Mouse (Mus musculus) kidney, embryonic 16.5 days (tissue): ENCODE measurements around the gene Vsig10l. TPM values are rescaled to one million over a fixed set of nuclear protein-coding genes. Genes with fewer than 3 reads are reported as not detected.

Experiments
- ATAC-seq: fragments of 200-750 bp; cut with Nextera tagmentation; 2 replicates; pipeline ENCODE4 v1.8.0; 2017; ENCODE audit warnings: moderate TSS enrichment; ENCODE audit not compliant: low FRiP score, low TSS enrichment
- H3K27ac ChIP-seq: fragments of 300-500 bp; sonication (generic); 2 replicates; pipeline ENCODE4 v1.5.1; 2014; ENCODE audit warnings: low read length
- H3K27me3 ChIP-seq: fragments of 300-500 bp; sonication (generic); 2 replicates; pipeline ENCODE4 v1.6.1; 2014; ENCODE audit warnings: low read length, control low read depth, mixed read lengths; ENCODE audit not compliant: insufficient read depth
- H3K36me3 ChIP-seq: fragments of 300-500 bp; sonication (generic); 2 replicates; pipeline ENCODE4 v1.6.1; 2014; ENCODE audit warnings: low read length, control low read depth, mixed read lengths; ENCODE audit not compliant: insufficient read depth
- H3K4me1 ChIP-seq: fragments of 300-500 bp; sonication (generic); 2 replicates; pipeline ENCODE4 v1.6.1; 2014; ENCODE audit warnings: low read length, control low read depth, mixed read lengths; ENCODE audit not compliant: insufficient read depth
- H3K4me2 ChIP-seq: fragments of 300-500 bp; sonication (generic); replicated peaks from 2 replicates; pipeline ENCODE4 v1.6.1; 2014; ENCODE audit warnings: low read depth, low read length
- H3K4me3 ChIP-seq: fragments of 300-500 bp; sonication (generic); 2 replicates; pipeline ENCODE4 v1.5.1; 2014; ENCODE audit warnings: mild to moderate bottlenecking, low read length
- H3K9ac ChIP-seq: fragments of 300-500 bp; sonication (generic); replicated peaks from 2 replicates; pipeline ENCODE4 v1.6.1; 2014; ENCODE audit warnings: low read length
- H3K9me3 ChIP-seq: fragments of 300-500 bp; sonication (generic); 2 replicates; pipeline ENCODE4 v1.6.1; 2016; ENCODE audit warnings: low read length, control low read depth
- WGBS: fragments of 180-500 bp; shearing (Covaris S2); extraction: QIAGEN DNeasy Blood & Tissue Kit; methylation state at CpG from one replicate; pipeline ENCODE4 v1.1.7; 2014; 5-methylcytosine and 5-hydroxymethylcytosine counted together
- polyA plus RNA-seq: library from polyadenylated mRNA; unstranded; fragments of >200 nt; fragmentation: Nextera tagmentation; extraction: Ambion mirVana; gene quantifications from 2 replicates; pipeline ENCODE4 v1.2.1, GENCODE M21; 2015

The Vsig10l gene
- polyA plus RNA-seq, 1 experiment from 2014 or later = 4.6 TPM

GRCm38 (mm10) chr7:43438611-43439010, 24.3 kb upstream of the Vsig10l start:
- no peaks in the 10 kb centered on the region for H3K9me3 ChIP-seq
- 74% methylated on average over 4 of the region's 4 CpGs for WGBS

GRCm38 (mm10) chr7:43440482-43440881, 22.5 kb upstream of the Vsig10l start, which contains the start of gene Cldnd2:
Gene Cldnd2 (plus strand): TSS chr7:43440782.
- ATAC-seq = no peak
- 84% methylated on average over 6 of the region's 6 CpGs for WGBS
- no peak within 1 kb of the TSS for H3K9ac ChIP-seq

More at GRCm38 (mm10) chr7:43438611-43439010, 24.3 kb upstream of the Vsig10l start:
- no peak for ATAC-seq
- Histone ChIP-seq H3K4me3 (no peak overlapping the region), H3K27ac (no peak overlapping the region), H3K4me1 (peaks cover 9% of the 10 kb centered on the region), H3K9ac (no peak overlapping the region), H3K36me3 (no peaks in the 10 kb centered on the region), H3K27me3 (no peaks in the 10 kb centered on the region), H3K4me2 (no peak overlapping the region)

GRCm38 (mm10) chr7:43441071-43441470, 21.9 kb upstream of the Vsig10l start:
- no peak for ATAC-seq
- Histone ChIP-seq H3K9ac (no peak overlapping the region), H3K36me3 (no peaks in the 10 kb centered on the region), H3K9me3 (no peaks in the 10 kb centered on the region), H3K4me2 (no peak overlapping the region), H3K27ac (no peak overlapping the region), H3K27me3 (no peaks in the 10 kb centered on the region), H3K4me1 (peaks cover 20% of the 10 kb centered on the region), H3K4me3 (no peak overlapping the region)
- 70% methylated on average over 3 of the region's 3 CpGs for WGBS

More at GRCm38 (mm10) chr7:43440482-43440881, 22.5 kb upstream of the Vsig10l start, which contains the start of gene Cldnd2:
- H3K4me3 ChIP-seq = no peak within 1 kb of the TSS
- H3K27ac ChIP-seq = no peak within 1 kb of the TSS
- no peak within 1 kb of the TSS for H3K4me2 ChIP-seq
- peaks cover 20% of the 10 kb centered on the region for H3K4me1 ChIP-seq
- H3K9me3 ChIP-seq = no peaks in the 10 kb centered on the region
- H3K27me3 ChIP-seq = no peaks in the 10 kb centered on the region
- H3K36me3 ChIP-seq = no peaks in the 10 kb centered on the region

- WGBS = 9% methylated on average over 9 of the region's 9 CpGs
- H3K4me1 ChIP-seq = peaks cover 20% of the 10 kb centered on the region
- peak overlapping the region; percentile 100 for H3K27ac ChIP-seq
- H3K9ac ChIP-seq = peak overlapping the region; percentile 78
- H3K4me2 ChIP-seq = peak overlapping the region; percentile 94
- no peaks in the 10 kb centered on the region for H3K27me3 ChIP-seq
- H3K36me3 ChIP-seq = 0 out of 2 replicates have a peak, but pooled peaks cover 3% of the 10 kb centered on the region
- H3K9me3 ChIP-seq = no peaks in the 10 kb centered on the region
- ATAC-seq = no peak
- peak overlapping the region; percentile 72 for H3K4me3 ChIP-seq
Observed at GRCm38 (mm10) chr7:43442684-43443083, 20.3 kb upstream of the Vsig10l start.

GRCm38 (mm10) chr7:43443126-43443916, 19.6 kb upstream of the Vsig10l start:
- Histone ChIP-seq H3K36me3 (0 out of 2 replicates have a peak, but pooled peaks cover 3% of the 10 kb centered on the region), H3K27ac (peak overlapping the region; percentile 100), H3K4me3 (peak overlapping the region; percentile 72), H3K4me1 (peaks cover 20% of the 10 kb centered on the region), H3K9me3 (no peaks in the 10 kb centered on the region), H3K9ac (peak overlapping the region; percentile 78), H3K4me2 (peak overlapping the region; percentile 94), H3K27me3 (no peaks in the 10 kb centered on the region)
- under 1% methylated on average over 36 of the region's 36 CpGs for WGBS
- ATAC-seq = peak; percentile 95

GRCm38 (mm10) chr7:43443917-43444293, 19.0 kb upstream of the Vsig10l start, which contains the start of the genes Etfb and Gm45233:
Gene Etfb (plus strand): TSS chr7:43444083.
Gene Gm45233 (plus strand): TSS chr7:43444128.
- Histone ChIP-seq H3K9ac (peak within 1 kb of the TSS; percentile 78), H3K27ac (peak within 1 kb of the TSS; percentile 100), H3K4me1 (peaks cover 20% of the 10 kb centered on the region), H3K9me3 (no peaks in the 10 kb centered on the region), H3K4me2 (peak within 1 kb of the TSS; percentile 94), H3K36me3 (0 out of 2 replicates have a peak, but pooled peaks cover 3% of the 10 kb centered on the region), H3K4me3 (peak within 1 kb of the TSS; percentile 72), H3K27me3 (no peaks in the 10 kb centered on the region)
- 0% methylated on average over 27 of the region's 27 CpGs for WGBS
- ATAC-seq = peak; percentile 97

- Histone ChIP-seq H3K9ac (no peak overlapping the region), H3K4me1 (peaks cover 14% of the 10 kb centered on the region), H3K36me3 (peaks cover 14% of the 10 kb centered on the region), H3K9me3 (no peaks in the 10 kb centered on the region), H3K4me2 (no peak overlapping the region), H3K27ac (no peak overlapping the region), H3K4me3 (no peak overlapping the region), H3K27me3 (no peaks in the 10 kb centered on the region)
- ATAC-seq = no peak
- 83% methylated on average over 4 of the region's 4 CpGs for WGBS
Observed at GRCm38 (mm10) chr7:43447801-43448200, 15.2 kb upstream of the Vsig10l start.

- H3K4me2 ChIP-seq = no peak overlapping the region
- no peak for ATAC-seq
- 87% methylated on average over 3 of the region's 3 CpGs for WGBS
Observed at GRCm38 (mm10) chr7:43448246-43448645, 14.7 kb upstream of the Vsig10l start.

GRCm38 (mm10) chr7:43449811-43450210, 13.1 kb upstream of the Vsig10l start:
- no peaks in the 10 kb centered on the region for H3K27me3 ChIP-seq
- no peak overlapping the region for H3K4me3 ChIP-seq
- H3K4me2 ChIP-seq = no peak overlapping the region
- peaks cover 3% of the 10 kb centered on the region for H3K4me1 ChIP-seq
- no peaks in the 10 kb centered on the region for H3K9me3 ChIP-seq
- peaks cover 34% of the 10 kb centered on the region for H3K36me3 ChIP-seq
- WGBS = 94% methylated on average over 2 of the region's 2 CpGs
- no peak overlapping the region for H3K27ac ChIP-seq
- ATAC-seq = no peak
- H3K9ac ChIP-seq = no peak overlapping the region

More at GRCm38 (mm10) chr7:43448246-43448645, 14.7 kb upstream of the Vsig10l start:
- Histone ChIP-seq H3K36me3 (peaks cover 19% of the 10 kb centered on the region), H3K27ac (no peak overlapping the region), H3K9me3 (no peaks in the 10 kb centered on the region), H3K27me3 (no peaks in the 10 kb centered on the region), H3K4me1 (peaks cover 11% of the 10 kb centered on the region), H3K9ac (no peak overlapping the region), H3K4me3 (no peak overlapping the region)

- H3K9ac ChIP-seq = no peak overlapping the region
- ATAC-seq = no peak
- no peak overlapping the region for H3K4me3 ChIP-seq
- no peak overlapping the region for H3K4me2 ChIP-seq
- no peaks in the 10 kb centered on the region for H3K27me3 ChIP-seq
- WGBS = 97% methylated on average over 11 of the region's 11 CpGs
- peaks cover 53% of the 10 kb centered on the region for H3K36me3 ChIP-seq
- H3K9me3 ChIP-seq = no peaks in the 10 kb centered on the region
- H3K27ac ChIP-seq = no peak overlapping the region
- H3K4me1 ChIP-seq = no peaks in the 10 kb centered on the region
Observed at GRCm38 (mm10) chr7:43451726-43452125, 11.2 kb upstream of the Vsig10l start.
